Mouse (Mus musculus) testis, adult 2 months (tissue): ENCODE results near the gene Izumo1.

Experiments
- CTCF ChIP-seq: fragments of 200-500 bp; IDR thresholded peaks from 2 replicates; pipeline ENCODE4 v1.5.1; 2012; ENCODE audit warnings: low read depth, mild to moderate bottlenecking, inconsistent platforms, low read length, moderate library complexity; ENCODE audit not compliant: control insufficient read depth, insufficient read depth, insufficient replicate concordance
- POLR2A ChIP-seq: fragments of 200-500 bp; IDR thresholded peaks from 2 replicates; pipeline ENCODE4 v1.6.1; 2012; ENCODE audit warnings: low read depth, mild to moderate bottlenecking, inconsistent platforms, low read length, moderate library complexity; ENCODE audit not compliant: control insufficient read depth

DNA sequence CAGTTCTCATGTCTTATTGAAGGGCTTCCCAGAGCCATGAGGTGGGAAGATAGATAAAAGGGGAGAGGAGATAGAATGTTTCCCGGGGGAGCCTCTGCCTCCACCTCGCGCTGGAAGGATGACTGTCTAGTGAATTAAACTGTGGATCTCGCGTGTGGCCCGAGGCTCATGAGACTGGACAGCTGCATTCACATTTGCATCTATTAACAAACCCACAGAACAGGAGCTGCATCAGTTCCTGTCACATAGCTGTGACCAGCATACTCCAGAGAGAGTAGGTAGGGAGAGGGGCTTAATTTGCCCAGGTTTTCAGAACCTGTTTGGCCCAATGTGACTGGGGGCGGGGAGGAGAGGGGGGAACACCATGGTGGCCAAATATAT, 24.0 kb downstream of the Izumo1 start:
- TF ChIP-seq CTCF (no peak), POLR2A (no peak)
